Mouse (Mus musculus): ENCODE results near the gene Birc6. TPM values are rescaled to one million over a fixed set of nuclear protein-coding genes. Genes with fewer than 3 reads are reported as not detected.

Birc6 gene
- polyA plus RNA-seq, 1 experiment = 103 TPM

DNA sequence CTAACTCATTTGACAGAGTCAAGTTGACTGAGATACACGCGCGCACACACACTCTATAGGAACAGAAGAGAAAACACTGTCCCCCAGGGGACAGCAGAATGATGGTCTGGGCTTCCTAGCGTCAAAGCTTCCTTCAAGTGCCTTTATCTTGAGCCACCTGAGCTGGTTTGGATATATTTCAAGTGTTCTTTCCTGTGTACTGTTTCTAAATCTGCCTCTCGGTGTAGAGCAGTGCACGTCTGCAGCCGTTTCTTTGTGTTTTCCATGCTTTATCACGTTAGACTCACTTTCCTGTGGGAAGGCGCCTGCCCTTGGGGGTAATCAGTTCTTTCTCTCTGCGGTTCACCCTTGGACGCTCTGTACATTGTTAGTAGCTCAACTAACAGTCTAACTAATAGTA lies 207.3 kb downstream of the Birc6 start:
- 85% methylated on average over 11 of the region's 11 CpGs for WGBS
- no peak for DNase-seq (ENCODE audit: low read depth in 1 of 2, low spot score in 2 of 2)
- Histone ChIP-seq H3K27ac (ENCODE audit: insufficient read depth, low read length) (no peak overlapping the region), H3K4me1 (ENCODE audit: control insufficient read depth, insufficient read depth, insufficient read length) (no peaks in the 10 kb centered on the region), H3K4me3 (ENCODE audit: extremely low read depth, insufficient read depth, insufficient read length) (no peak overlapping the region), H3K27me3 (ENCODE audit: control insufficient read depth, insufficient read depth, low read length) (no peaks in the 10 kb centered on the region), H3K36me3 (ENCODE audit: control insufficient read depth, insufficient read depth, low read length) (peaks cover 9% of the 10 kb centered on the region)
- TF ChIP-seq CTCF (IDR thresholded peaks at IDR 0.05; ENCODE audit: extremely low read depth, insufficient read depth, insufficient read length, insufficient replicate concordance) = no peak
- no peak for TF ChIP-seq POLR2A (IDR thresholded peaks at IDR 0.05; ENCODE audit: low read depth, low read length)

DNA sequence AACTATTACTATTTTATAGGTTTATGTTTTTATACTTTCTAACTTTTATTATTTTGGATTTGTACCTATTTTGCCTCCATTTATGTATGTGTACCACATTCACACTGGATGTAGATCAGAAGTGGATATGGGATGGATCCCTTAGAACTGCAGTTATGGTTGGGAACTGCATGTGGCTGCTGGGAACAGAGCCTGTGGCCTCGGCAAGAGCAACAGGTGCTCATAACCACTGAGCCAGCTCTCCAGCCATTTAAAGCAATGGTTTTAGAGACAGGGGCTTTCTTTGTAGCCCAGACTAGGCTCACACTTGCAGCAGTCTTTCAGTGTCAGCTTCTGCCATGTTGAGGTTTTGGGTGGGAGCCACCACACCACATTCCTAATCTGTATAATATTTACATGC lies 221.6 kb downstream of the Birc6 start:
- no peaks in the 10 kb centered on the region for H3K27me3 ChIP-seq (ENCODE audit: control insufficient read depth, insufficient read depth, low read length)
- peaks cover 4% of the 10 kb centered on the region; the same call in 1 of the 2 replicates for H3K4me1 ChIP-seq (ENCODE audit: control insufficient read depth, insufficient read depth, insufficient read length)
- no peak overlapping the region for H3K27ac ChIP-seq (ENCODE audit: insufficient read depth, low read length)
- DNase-seq (ENCODE audit: low read depth in 1 of 2, low spot score in 2 of 2) = no peak
- 82% methylated on average over 1 of the region's 1 CpGs for whole genome bisulfite sequencing
- TF ChIP-seq CTCF (IDR thresholded peaks at IDR 0.05; ENCODE audit: extremely low read depth, insufficient read depth, insufficient read length, insufficient replicate concordance) (no peak), POLR2A (IDR thresholded peaks at IDR 0.05; ENCODE audit: low read depth, low read length) (no peak)
- H3K4me3 ChIP-seq (ENCODE audit: extremely low read depth, insufficient read depth, insufficient read length) = no peak overlapping the region
- H3K36me3 ChIP-seq (ENCODE audit: control insufficient read depth, insufficient read depth, low read length) = peaks cover 6% of the 10 kb centered on the region

DNA sequence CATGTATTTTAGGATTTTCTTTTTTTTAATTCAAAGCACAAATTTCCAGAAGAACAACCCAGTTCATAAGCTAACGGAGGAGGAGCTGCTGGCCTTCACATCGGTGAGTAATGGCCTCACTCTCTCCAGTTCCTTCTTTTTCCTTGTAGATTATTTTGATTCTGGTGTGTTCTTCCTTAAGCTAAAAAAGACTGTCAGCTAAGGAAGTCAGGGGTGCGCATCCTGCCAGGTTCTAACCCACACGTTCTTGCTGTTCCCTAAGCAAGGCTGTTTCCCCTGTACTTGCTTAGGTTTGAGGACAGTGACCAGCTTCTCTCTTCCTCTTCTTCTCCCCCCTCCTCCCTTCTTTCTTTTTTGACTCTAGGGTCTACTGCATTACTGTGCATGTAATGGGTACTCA lies 222.9 kb downstream of the Birc6 start:
- no peak overlapping the region for H3K4me3 ChIP-seq (ENCODE audit: extremely low read depth, insufficient read depth, insufficient read length)
- no peak overlapping the region for H3K27ac ChIP-seq (ENCODE audit: insufficient read depth, low read length)
- no peak for DNase-seq (ENCODE audit: low read depth in 1 of 2, low spot score in 2 of 2)
- H3K27me3 ChIP-seq (ENCODE audit: control insufficient read depth, insufficient read depth, low read length) = no peaks in the 10 kb centered on the region
- H3K4me1 ChIP-seq (ENCODE audit: control insufficient read depth, insufficient read depth, insufficient read length) = peaks cover 4% of the 10 kb centered on the region; the same call in 1 of the 2 replicates
- TF ChIP-seq CTCF (IDR thresholded peaks at IDR 0.05; ENCODE audit: extremely low read depth, insufficient read depth, insufficient read length, insufficient replicate concordance) (no peak), POLR2A (IDR thresholded peaks at IDR 0.05; ENCODE audit: low read depth, low read length) (no peak)
- 72% methylated on average over 4 of the region's 4 CpGs for WGBS
- peaks cover 3% of the 10 kb centered on the region for H3K36me3 ChIP-seq (ENCODE audit: control insufficient read depth, insufficient read depth, low read length)

Other genes with a start within 250 kb of the Birc6 start
- 30.7 and 35.4 TPM in 2 replicates for gene Memo1, start 232.8 kb upstream of the Birc6 start, polyA plus RNA-seq (2012; rRNA removed)
- 14.1 and 14.5 TPM in 2 replicates for gene Dpy30, start 204.4 kb upstream of the Birc6 start, polyA plus RNA-seq (2012; rRNA removed)
- 3.0 and 4.7 TPM in 2 replicates for gene Spast, start 189.3 kb upstream of the Birc6 start, polyA plus RNA-seq (2012; rRNA removed)
- gene Slc30a6, start 132.7 kb upstream of the Birc6 start, polyA plus RNA-seq (2012; rRNA removed) = 9.5 and 10.1 TPM in 2 replicates
- gene Nlrc4, start 69.2 kb upstream of the Birc6 start, polyA plus RNA-seq (2012; rRNA removed) = 1.4 and 2.0 TPM in 2 replicates
- 35.8 and 119 TPM in 2 replicates for gene Yipf4, start 38.8 kb upstream of the Birc6 start, polyA plus RNA-seq (2012; rRNA removed)
- 2.4 and 4.4 TPM in 2 replicates for gene Ttc27, start 189.4 kb downstream of the Birc6 start, polyA plus RNA-seq (2012; rRNA removed)

Data from spleen, adult 2 months (tissue).